Mouse (Mus musculus) lung, embryonic 14.5 days (tissue): ENCODE measurements around the gene Rab8a. TPM values are rescaled to one million over a fixed set of nuclear protein-coding genes. Genes with fewer than 3 reads are reported as not detected.

Experiments used
- ATAC-seq: fragments of 200-750 bp; cut with Nextera tagmentation; 2 replicates; pipeline ENCODE4 v1.8.0; 2017; ENCODE audit warnings: mild to moderate bottlenecking, moderate TSS enrichment, moderate library complexity; ENCODE audit not compliant: insufficient read depth
- DNase-seq: peaks from one replicate; pipeline ENCODE4 v3.0.0-alpha.2; 2015
- H3K27ac ChIP-seq: fragments of 300-500 bp; sonication (generic); 2 replicates; pipeline ENCODE4 v1.5.1; 2014; ENCODE audit warnings: low read depth, mild to moderate bottlenecking, moderate library complexity
- H3K27me3 ChIP-seq: fragments of 300-500 bp; sonication (generic); 2 replicates; pipeline ENCODE4 v1.6.1; 2014; ENCODE audit warnings: low read length, control low read depth; ENCODE audit not compliant: insufficient read depth
- H3K36me3 ChIP-seq: fragments of 300-500 bp; sonication (generic); 2 replicates; pipeline ENCODE4 v1.6.1; 2014; ENCODE audit warnings: control low read depth; ENCODE audit not compliant: insufficient read depth
- H3K4me1 ChIP-seq: fragments of 300-500 bp; sonication (generic); 2 replicates; pipeline ENCODE4 v1.6.1; 2014; ENCODE audit warnings: antibody characterized with exemption, control low read depth; ENCODE audit not compliant: insufficient read depth
- H3K4me2 ChIP-seq: fragments of 300-500 bp; sonication (generic); 2 replicates; pipeline ENCODE4 v1.6.1; 2014; ENCODE audit warnings: mild to moderate bottlenecking
- H3K4me3 ChIP-seq: fragments of 300-500 bp; sonication (generic); 2 replicates; pipeline ENCODE4 v1.5.1; 2014; ENCODE audit warnings: low read depth, low read length
- H3K9ac ChIP-seq: fragments of 300-500 bp; sonication (generic); 2 replicates; pipeline ENCODE4 v1.6.1; 2014
- H3K9me3 ChIP-seq: fragments of 300-500 bp; sonication (generic); 2 replicates; pipeline ENCODE4 v1.6.1; 2016; ENCODE audit warnings: low read depth, low read length, control low read depth
- CTCF ChIP-seq: IDR thresholded peaks from 2 replicates; pipeline ENCODE4 v1.5.1; 2016; ENCODE audit warnings: antibody characterized with exemption, low read depth
- WGBS: fragments of 180-500 bp; shearing (Covaris S2); extraction: QIAGEN DNeasy Blood & Tissue Kit; methylation state at CpG from one replicate; pipeline ENCODE4 v1.1.7; 2014; 5-methylcytosine and 5-hydroxymethylcytosine counted together
- polyA plus RNA-seq: library from polyadenylated mRNA; unstranded; fragments of >200 nt; fragmentation: Nextera tagmentation; extraction: Ambion mirVana; gene quantifications from 2 replicates; pipeline ENCODE4 v1.2.1, GENCODE M21; 2014

The Rab8a gene
- polyA plus RNA-seq, 1 experiment from 2014 or later = 90.0 TPM

DNA sequence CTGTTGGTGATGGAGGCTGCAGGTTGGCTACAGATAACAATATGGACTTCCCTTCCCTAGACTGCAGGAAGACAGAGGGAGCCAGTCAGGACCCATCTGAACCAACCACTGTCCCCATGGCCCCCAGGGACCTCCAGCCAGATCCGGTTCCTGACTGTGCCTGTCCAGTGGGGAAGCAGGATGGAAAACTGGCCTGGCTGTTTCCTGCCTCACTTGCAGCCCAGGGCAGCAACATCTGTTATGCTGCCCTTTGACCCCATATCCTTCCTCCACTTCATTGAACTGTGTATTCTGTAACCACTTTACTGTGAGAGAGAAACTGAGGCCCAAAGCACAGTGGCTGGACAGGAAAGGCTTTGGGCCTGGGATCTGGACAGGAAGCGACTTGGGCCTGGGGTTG lies 29.7 kb upstream of the Rab8a start:
- TF ChIP-seq CTCF = no peak
- Histone ChIP-seq H3K4me1 (no peaks in the 10 kb centered on the region; the same call in 1 of the 2 replicates), H3K9ac (no peak overlapping the region), H3K27me3 (no peaks in the 10 kb centered on the region), H3K4me2 (no peak overlapping the region), H3K9me3 (no peaks in the 10 kb centered on the region), H3K27ac (peak overlapping the region; percentile 43; the same call in 1 of the 2 replicates), H3K36me3 (no peaks in the 10 kb centered on the region), H3K4me3 (no peak overlapping the region)
- WGBS = 59% methylated on average over 2 of the region's 2 CpGs
- ATAC-seq (no peak), DNase-seq (peak; percentile 60)

DNA sequence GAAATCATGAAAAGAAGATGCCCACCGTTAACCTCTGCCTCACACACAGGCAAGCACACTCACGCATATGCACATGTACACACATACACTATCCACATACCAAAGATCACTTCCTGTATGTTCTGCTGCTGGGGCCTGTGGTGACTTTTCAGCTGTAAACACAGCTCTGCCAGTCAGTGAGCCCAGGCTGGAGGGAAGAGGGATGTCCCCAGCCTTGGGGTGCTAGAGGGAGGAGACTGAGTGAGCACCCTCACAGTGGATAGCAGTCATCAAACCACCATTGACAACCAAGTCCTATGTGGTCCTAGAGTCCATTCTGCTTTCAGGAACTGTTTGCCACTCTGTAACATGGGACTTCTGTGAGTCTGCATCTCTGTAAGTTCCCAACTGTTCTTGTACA lies 29.1 kb upstream of the Rab8a start:
- TF ChIP-seq CTCF = no peak
- Histone ChIP-seq H3K27me3 (no peaks in the 10 kb centered on the region), H3K4me3 (no peak overlapping the region), H3K9me3 (no peaks in the 10 kb centered on the region), H3K4me2 (no peak overlapping the region), H3K36me3 (no peaks in the 10 kb centered on the region), H3K4me1 (no peaks in the 10 kb centered on the region; the same call in 1 of the 2 replicates), H3K27ac (peak overlapping the region; percentile 43; the same call in 1 of the 2 replicates), H3K9ac (no peak overlapping the region)
- ATAC-seq = no peak
- WGBS = 69% methylated on average over 2 of the region's 2 CpGs
- no peak for DNase-seq

DNA sequence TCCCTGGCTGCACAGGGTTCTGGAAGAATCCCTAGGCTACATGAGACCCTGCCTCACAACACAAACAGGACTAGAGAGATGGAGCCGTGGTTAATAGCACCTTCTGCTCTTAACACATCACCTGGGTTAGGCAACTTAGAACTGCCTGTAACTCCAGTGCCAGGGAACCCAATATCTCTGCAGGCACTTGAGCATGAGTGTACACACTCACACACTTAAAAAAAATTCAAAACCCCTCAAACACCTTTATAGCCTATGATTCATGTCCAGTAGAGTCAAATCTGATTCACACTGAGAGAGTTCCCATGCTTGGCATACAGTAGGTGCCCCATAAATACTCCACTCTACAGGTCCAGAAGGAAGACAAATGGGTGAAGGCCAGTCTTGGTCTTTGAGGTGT lies 28.6 kb upstream of the Rab8a start:
- Histone ChIP-seq H3K4me3 (no peak overlapping the region), H3K4me2 (no peak overlapping the region), H3K27me3 (no peaks in the 10 kb centered on the region), H3K27ac (peak overlapping the region; percentile 43; the same call in 1 of the 2 replicates), H3K4me1 (peaks cover 2% of the 10 kb centered on the region; the same call in 1 of the 2 replicates), H3K9ac (no peak overlapping the region), H3K36me3 (no peaks in the 10 kb centered on the region), H3K9me3 (no peaks in the 10 kb centered on the region)
- WGBS = 63% methylated on average over 1 of the region's 1 CpGs
- DNase-seq (no peak), ATAC-seq (no peak)
- TF ChIP-seq CTCF = no peak

DNA sequence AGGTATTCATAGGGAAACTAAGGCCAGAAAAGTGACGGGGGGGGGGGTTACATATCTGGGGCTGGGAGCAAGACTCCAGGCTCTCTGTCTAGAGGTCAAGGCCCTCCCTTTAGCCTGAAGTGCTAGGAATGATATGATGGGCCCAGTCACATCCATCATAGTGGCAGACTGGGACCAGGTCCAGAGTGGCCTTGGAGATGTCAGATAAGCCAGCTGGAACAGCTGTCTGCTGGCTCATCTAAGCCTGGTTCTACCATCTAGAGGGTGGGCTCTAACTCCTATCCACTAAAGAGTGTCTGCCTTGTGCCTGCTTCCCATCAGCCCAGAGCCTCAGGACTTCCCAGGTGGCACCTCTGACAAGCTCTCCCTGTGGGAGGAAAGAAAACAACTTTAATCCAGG lies 28.1 kb upstream of the Rab8a start:
- no peak overlapping the region for H3K4me2 ChIP-seq
- no peak overlapping the region for H3K9ac ChIP-seq
- peak overlapping the region; percentile 54; the same call in 1 of the 2 replicates for H3K27ac ChIP-seq
- 54% methylated on average over 1 of the region's 1 CpGs for whole genome bisulfite sequencing
- DNase-seq (peak; percentile 73), ATAC-seq (no peak)
- no peak for TF ChIP-seq CTCF
- no peaks in the 10 kb centered on the region for H3K9me3 ChIP-seq
- peaks cover 5% of the 10 kb centered on the region; the same call in 1 of the 2 replicates for H3K4me1 ChIP-seq
- H3K27me3 ChIP-seq = no peaks in the 10 kb centered on the region
- no peak overlapping the region for H3K4me3 ChIP-seq
- H3K36me3 ChIP-seq = peaks cover 3% of the 10 kb centered on the region; the same call in 1 of the 2 replicates

DNA sequence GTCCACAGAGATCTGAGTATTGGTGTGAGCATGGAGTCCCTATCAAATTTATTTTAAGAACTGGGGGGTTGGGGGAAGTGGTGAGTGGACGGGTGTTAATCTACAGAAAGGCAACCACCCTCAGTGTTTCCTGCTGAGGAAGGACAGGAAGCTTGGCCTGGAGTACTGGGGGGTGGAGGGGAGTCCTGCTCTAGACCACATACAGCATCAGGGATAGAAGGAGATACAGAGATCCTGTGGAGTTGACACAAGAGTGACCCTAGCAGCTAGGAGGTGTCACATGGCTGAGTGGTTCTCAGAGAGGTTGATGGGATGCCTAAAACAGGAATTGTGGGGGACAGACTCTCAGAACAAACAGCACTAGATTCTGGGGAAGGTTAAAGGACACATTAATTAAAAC lies 27.5 kb upstream of the Rab8a start:
- H3K27me3 ChIP-seq = no peaks in the 10 kb centered on the region
- TF ChIP-seq CTCF = no peak
- no peak overlapping the region for H3K4me2 ChIP-seq
- peaks cover 9% of the 10 kb centered on the region for H3K36me3 ChIP-seq
- DNase-seq = no peak
- H3K9me3 ChIP-seq = no peaks in the 10 kb centered on the region
- ATAC-seq = no peak
- peaks cover 5% of the 10 kb centered on the region; the same call in 1 of the 2 replicates for H3K4me1 ChIP-seq
- 21% methylated on average over 1 of the region's 1 CpGs for WGBS
- no peak overlapping the region for H3K4me3 ChIP-seq
- H3K27ac ChIP-seq = peak overlapping the region; percentile 54; the same call in 1 of the 2 replicates
- H3K9ac ChIP-seq = no peak overlapping the region

DNA sequence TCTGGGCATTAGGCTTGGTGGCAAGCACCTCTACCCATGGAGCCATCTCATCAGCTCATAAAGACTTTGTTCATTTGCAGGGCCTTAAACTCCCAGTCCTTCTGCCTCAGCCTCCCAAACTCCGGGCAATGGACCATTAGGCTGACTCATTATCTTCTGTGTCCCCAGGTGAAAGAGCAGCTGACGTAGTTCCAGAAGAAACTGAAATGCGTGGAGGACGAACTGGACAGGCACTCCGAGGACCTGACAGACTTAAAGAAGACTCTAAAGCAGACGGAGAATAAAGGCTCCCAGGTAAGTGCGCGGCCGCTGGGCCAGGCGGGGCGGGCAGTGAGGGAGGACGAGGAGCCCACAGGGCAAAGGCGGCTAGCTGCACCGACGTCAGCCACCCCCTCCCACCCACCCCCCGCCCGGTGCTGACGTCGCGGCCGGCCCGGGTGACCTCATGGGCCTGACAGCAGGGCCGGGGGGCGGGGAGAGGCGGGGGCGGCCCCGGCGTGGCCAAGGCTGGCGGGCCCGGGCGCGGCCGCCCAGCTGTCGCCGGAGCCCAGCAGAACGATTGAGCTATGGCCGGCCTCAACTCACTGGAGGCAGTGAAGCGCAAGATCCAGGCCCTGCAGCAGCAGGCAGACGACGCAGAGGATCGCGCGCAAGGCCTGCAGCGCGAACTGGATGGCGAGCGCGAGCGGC lies 26.1 kb upstream of the Rab8a start, which contains the start of gene Tpm4:
Tpm4 (plus strand) TSS at position 220 of the 690 bp plus-strand sequence.
- Histone ChIP-seq H3K4me1 (peaks cover 5% of the 10 kb centered on the region; the same call in 1 of the 2 replicates), H3K4me2 (peak within 1 kb of the TSS; percentile 80), H3K9me3 (no peaks in the 10 kb centered on the region), H3K9ac (peak within 1 kb of the TSS; percentile 96), H3K27me3 (no peaks in the 10 kb centered on the region), H3K4me3 (peak within 1 kb of the TSS; percentile 92), H3K27ac (peak within 1 kb of the TSS; percentile 100), H3K36me3 (peaks cover 23% of the 10 kb centered on the region)
- no peak for TF ChIP-seq CTCF
- peak; percentile 82 for DNase-seq
- peak; percentile 78 for ATAC-seq
- WGBS = under 1% methylated on average over 42 of the region's 49 CpGs
